Mouse (Mus musculus) heart, adult 2 months (tissue): Measurements from ENCODE around the gene Dmc1.

Experiments
- EP300 ChIP-seq: fragments of 200-500 bp; IDR thresholded peaks from 2 replicates; pipeline ENCODE4 v1.6.1; 2011; ENCODE audit warnings: low read depth, low read length, control low read depth; ENCODE audit not compliant: insufficient read depth
- POLR2A ChIP-seq: fragments of 200-500 bp; IDR thresholded peaks from 2 replicates; pipeline ENCODE4 v1.6.1; 2011; ENCODE audit warnings: mild to moderate bottlenecking, low read depth, low read length, control low read depth; ENCODE audit not compliant: insufficient read depth

DNA sequence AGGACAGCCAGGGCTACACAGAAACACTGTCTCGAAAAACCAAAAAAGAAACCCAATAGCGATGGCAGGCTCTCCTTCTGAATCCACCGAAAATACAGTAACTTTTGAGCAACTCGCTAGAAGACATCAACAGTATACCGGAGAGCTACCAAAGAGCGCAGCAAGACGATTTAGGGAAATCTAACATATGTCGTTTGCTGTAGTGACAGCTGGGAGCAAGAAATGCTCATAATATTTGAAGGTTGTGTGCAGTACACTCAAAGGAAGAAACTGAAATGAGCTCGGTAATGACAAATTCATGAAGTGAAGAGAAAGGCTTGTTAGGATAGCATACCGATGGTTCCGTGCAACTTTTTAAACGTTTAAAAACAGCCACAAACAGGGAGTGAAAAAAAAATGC is 1.3 kb upstream of the Dmc1 start:
- TF ChIP-seq EP300, result no peak
- no peak for TF ChIP-seq POLR2A
